Mouse (Mus musculus): ENCODE measurements around the gene Map3k13.

Gene Map3k13

GRCm38 (mm10) chr16:21852374-21852773 is 58.2 kb downstream of the Map3k13 start:
- DNase-seq (ENCODE audit: low spot score in 2 of 2) = no peak

DNA sequence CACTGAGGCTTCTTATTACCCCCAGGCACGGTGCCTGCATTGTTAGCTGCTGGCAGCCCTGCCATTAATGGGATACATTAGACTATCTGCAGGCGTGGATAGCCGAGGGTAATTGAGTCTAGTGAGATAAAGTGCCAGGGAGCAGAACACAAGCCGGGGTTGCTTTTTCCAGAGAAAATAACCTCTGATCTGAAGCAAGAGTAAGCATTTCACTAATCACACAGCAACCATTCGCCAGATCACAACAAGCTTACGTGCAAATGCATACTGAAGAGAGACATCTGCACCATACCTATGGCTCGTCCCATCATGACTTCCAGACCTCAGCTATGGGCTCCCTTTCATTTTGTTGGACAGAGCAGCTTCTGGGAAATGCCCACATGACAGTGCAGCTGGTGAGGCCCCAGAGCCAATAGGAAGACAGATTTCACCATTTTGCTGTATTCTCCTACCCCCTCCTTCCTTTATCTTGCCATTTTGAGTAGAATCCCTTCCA is 59.3 kb downstream of the Map3k13 start:
- DNase-seq (ENCODE audit: low spot score in 2 of 2) = no peak

DNA sequence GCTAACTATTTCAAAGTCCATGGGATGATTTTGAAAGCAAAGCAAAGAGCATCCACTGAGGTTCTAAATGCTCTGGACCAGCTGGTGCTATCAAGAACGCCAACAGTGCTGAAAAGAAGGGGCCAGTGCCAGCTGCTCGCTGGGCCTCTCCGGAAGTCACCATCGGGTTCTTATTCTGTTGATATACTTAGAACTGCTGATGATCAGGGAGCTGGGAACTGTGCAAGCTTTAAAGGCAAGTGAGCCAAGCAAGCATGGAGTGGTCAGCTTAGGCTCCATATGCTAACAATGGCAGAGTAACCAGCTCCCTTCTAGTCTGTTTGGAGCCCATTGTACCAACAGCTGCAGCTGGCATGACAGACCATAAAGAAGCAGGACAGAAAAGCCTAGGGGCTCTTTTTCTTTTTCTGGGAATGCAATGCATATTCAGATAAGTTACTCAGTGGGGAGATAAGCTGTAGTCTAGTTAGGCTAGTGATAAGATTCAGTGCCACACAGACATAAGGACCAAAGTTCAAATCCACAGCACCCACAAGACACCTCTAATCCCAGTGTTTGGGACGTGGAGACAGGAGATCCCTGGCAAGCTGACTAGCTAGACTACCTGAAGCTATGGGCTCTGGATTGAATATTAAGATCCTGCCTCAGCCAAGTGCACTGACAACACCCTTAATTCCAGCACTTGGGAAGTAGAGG is 60.6 kb downstream of the Map3k13 start:
- DNase-seq (ENCODE audit: low spot score in 2 of 2) = no peak

DNA sequence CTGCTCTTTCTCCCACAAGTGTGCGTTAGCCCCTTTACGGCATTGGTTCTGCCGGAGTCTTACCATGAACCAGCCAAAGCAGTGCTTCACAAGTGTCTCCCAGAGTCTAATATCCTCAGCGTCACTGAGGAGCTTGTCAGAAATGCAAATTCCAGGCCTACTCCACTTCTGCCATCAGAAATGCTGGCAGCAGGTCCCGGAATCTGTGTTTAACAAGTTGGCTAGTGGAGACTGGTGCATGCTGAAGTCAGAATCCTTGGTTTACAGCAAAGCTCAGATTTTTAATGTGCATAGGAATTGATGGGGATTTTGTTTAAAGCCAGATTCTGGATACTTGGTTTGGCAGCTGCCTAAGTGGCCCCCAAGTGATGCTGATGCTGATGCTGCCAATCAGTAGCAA is 62.0 kb downstream of the Map3k13 start:
- no peak for DNase-seq (ENCODE audit: low spot score in 2 of 2)

DNA sequence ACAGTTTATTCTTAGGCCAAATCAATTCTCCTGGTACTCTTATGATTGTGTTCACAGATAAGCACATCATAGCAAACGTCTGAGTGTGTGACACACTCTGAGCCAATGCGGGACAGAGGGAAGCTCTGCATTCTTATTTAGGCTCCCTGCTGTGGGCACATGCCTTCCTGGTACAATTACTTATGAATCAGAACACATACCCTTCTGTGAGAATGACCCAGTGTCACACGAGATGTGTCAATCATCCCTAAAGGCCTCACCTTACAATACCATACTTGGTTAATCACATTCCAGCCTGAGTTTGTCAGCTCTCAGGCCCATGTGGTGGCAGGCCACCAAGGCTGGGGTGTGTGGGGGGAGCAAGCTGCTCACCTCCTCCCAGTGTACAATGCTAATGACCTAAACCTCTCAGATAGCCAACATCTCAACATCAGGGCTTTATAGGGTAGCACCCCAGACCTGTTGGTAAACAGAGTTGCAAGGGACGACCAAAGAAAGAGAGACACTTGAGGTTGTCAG is 63.0 kb downstream of the Map3k13 start:
- DNase-seq (ENCODE audit: low spot score in 2 of 2) = no peak

DNA sequence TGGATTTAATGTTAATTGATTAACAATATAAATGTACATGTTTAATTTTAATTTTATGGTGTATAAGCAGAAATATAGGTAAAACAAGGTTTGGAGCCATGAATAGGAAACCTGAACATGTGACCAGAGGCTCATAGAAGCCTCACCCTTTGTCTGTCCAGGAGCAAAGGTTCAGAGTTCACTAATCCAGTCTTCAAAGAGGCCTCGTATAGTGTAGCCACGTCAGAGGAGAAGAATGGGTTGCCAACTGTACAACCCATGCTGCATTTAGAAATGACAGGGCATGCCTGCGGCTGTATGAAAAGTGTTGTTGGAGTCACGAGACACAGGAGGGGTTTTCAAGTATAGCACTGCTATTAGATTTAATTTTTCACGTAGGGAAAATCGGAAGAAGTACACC is 64.0 kb downstream of the Map3k13 start:
- DNase-seq (ENCODE audit: low spot score in 2 of 2) = no peak

DNA sequence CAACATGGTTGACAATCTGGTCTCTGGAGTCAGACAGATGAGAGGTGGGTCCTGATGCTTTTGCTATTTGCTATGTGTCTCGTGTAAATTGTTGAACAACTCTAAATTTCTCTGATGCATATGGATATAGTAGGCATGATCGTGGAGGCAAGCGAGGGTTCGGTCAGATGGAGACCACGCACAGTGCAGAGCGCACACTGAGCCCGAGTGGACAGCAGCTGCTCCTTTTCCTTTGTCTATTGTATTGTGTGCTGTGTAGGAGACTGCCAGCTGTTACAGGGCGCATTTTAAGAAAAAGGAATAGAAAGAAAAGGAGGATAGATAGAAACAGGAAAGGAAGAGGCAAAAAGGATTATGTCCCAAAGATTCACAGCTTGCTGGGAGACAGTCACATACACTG is 64.7 kb downstream of the Map3k13 start:
- no peak for DNase-seq (ENCODE audit: low spot score in 2 of 2)

DNA sequence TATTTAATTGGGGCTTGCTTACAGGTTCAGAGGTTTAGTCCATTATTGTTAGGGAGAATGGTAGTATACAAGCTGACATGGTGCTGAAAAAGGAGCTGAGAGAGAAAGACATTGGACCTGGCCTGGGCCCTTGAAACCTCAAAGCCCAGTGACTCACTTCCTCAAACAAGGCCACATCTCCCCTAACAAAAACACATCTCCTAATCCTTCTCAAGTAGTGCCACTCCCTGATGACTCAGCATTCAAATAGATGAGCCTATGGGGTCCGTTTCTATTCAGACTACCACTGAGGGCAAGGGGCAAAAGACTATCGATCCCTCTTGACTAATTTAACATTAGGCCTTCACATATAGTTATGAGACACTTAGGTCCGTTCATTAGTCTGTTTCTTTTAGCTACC is 68.3 kb downstream of the Map3k13 start:
- DNase-seq (ENCODE audit: low spot score in 2 of 2) = no peak

DNA sequence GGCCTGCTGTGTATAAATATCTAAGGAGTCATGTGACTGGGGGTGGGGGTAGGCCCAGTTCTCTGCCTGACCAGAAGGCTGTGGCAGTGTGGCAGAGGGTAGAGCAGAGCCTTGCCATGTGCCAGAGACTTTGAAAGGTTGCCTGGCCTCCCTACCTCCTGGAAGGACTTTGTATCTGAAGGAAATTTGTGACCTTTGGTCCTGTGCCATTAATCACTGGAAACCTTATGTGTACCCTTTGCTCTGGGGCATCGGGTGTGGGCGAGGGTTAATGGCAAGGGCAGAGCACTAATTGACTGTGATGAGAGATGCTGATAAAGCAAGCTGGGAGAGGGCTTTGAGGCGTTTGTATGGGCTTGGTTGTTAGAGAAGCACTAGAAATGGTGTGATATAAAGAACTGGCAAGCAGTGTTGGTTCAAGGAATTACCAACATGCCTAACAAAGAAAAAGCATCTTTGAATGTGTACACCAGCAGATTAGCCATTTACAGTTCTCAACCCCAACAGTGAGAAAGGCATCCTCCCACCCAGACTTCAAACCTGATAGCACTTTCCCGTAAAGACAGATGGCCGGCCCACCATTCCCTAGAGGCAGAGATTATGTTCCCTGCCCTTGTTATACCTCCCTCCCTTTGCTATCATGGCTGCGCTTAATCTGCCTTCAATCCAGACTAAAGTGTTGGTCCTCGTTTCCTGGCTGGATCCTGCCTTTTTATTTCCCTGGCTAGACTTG is 71.3 kb downstream of the Map3k13 start:
- no peak for DNase-seq (ENCODE audit: low spot score in 2 of 2)

- no peak for DNase-seq (ENCODE audit: low spot score in 2 of 2)
Observed at GRCm38 (mm10) chr16:21865983-21866575, 71.9 kb downstream of the Map3k13 start.

- DNase-seq (ENCODE audit: low spot score in 2 of 2) = no peak
Observed at GRCm38 (mm10) chr16:21867727-21868126, 73.6 kb downstream of the Map3k13 start.

GRCm38 (mm10) chr16:21868651-21869050 is 74.5 kb downstream of the Map3k13 start:
- DNase-seq (ENCODE audit: low spot score in 2 of 2) = no peak

DNA sequence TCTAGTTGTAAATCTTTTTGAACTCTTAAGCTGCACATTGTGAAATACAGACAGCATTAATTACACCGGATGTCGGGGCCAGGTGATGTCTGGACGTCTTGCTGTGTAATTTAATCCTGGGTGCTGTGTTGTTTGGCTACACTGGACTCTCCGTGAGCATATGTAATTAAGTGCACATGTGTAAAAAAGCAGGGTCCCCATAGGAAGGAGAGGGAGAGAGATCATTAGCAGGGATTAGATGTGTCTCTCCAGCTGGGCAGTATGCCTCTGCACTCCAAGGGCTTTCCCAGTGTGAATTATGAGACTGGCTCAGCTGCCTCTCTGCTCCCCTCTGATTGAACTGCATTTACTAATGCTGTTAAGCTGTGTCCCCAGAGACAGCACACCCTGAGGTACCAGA is 75.7 kb downstream of the Map3k13 start:
- no peak for DNase-seq (ENCODE audit: low spot score in 2 of 2)

DNA sequence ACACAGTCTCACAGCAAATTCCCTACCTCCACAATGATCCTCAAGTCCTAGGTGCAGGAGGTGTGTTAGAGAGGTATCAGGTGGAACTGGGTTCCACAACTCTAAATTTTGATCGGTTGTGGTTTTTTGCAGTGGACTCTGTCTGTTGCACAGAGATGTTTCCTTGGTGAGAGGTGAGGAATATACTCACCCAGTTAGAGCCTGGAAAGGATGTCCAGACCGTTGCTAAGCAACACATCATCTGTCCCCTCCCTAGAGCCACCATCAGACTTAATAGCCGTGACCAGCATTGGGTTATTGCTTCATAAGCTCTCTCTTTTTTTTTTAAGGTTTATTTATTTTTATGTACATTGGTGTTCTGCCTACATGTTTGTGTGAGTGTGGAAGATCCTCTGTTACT is 83.6 kb downstream of the Map3k13 start:
- DNase-seq (ENCODE audit: low spot score in 2 of 2) = no peak

- DNase-seq (ENCODE audit: low spot score in 2 of 2) = no peak
Observed at GRCm38 (mm10) chr16:21878834-21879233, 84.7 kb downstream of the Map3k13 start.

GRCm38 (mm10) chr16:21881181-21881580 is 87.0 kb downstream of the Map3k13 start:
- no peak for DNase-seq (ENCODE audit: low spot score in 2 of 2)

DNA sequence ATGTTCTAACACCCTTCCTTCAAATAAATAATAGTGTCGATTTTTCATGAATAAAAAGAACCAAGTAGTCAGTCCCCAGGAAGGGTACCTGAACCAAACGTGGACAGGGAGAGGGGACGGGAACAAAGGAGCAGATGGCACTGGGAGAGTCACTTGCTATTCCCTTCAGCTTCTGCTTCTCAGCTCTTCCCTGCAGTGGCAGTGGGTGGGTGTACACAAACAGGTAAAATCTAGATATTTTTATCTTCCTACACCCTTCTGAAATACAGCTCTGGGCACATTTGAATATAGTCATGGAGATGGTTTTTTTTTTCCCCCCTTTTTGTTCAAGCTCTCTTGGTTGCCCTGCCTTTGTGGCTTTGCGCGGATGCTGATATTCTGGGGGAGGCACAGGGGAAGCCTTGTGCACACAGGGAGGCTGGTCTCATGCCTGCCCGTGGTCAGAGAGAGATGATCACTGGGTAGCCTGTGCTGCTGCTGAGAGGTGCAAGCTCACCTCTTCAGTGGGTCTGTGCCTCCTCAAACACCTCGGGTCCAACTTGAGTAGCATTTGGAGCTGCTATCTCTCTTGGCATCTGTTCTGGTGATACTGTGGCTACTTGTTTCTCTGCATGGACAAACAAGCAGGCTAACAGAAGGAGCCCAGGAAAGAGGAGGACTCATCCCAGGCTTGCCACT is 87.6 kb downstream of the Map3k13 start:
- DNase-seq (ENCODE audit: low spot score in 2 of 2) = no peak

- no peak for DNase-seq (ENCODE audit: low spot score in 2 of 2)
Observed at GRCm38 (mm10) chr16:21887601-21888000, 93.5 kb downstream of the Map3k13 start.

DNA sequence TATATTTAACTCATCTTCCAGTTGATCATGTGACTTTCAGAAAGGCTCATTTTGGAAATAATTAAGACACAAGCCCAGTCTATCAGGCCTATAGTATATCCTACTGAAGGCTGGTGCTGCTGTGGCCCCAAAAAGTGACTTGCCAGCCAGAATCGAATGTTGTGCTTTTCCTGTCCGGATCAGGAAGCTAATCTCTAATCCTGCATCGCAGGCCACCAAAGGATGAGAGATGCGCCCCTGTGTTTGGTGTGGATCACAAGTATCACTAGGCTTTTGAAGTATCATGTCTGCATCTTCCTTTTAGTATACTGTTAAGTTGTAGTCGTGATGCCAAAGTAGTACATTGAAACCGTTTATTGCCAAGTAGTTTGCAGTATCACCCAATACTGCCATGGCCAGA is 99.7 kb downstream of the Map3k13 start:
- DNase-seq (ENCODE audit: low spot score in 2 of 2) = no peak

DNA sequence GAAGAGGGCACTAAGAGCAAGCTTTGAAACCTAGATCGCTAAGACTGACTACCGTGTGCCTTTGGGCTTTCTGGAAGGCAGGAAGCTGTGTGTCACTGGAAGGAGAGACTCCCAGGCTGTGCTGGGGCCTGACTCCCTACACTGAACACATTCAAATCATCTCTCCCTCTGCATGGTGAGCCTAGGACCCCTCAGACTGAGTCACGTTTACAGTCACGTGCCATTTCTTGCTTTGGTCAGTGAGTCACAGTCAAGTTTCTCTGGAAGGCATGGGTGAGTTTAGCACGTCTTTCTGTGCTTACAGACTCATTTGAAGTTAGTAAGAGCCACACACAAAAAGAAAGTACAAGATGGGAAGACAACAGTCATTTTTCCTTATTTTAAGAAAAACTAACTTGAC is 107.1 kb downstream of the Map3k13 start:
- no peak for DNase-seq (ENCODE audit: low spot score in 2 of 2)

DNA sequence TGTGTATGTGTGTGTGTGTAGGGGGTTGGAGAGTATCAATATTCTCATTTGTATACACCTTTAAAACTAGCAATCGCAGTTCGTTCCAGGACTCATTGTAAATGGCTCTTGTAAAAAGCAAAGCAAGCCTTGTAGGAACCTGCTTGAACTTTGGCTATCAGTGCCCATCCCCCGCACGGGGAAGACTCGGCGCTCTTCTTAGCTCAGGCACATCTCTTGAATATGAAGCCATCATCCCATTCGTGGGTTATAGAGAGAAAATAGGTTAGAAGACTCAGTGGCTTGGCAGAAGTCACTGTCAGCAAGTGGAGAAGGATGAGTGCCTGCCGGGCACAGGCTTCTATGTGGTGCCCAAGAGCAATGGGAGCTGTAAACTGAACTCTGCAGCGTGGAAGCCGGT is 110.5 kb downstream of the Map3k13 start:
- no peak for DNase-seq (ENCODE audit: low spot score in 2 of 2)

GRCm38 (mm10) chr16:21905996-21906395 is 111.8 kb downstream of the Map3k13 start:
- no peak for DNase-seq (ENCODE audit: low spot score in 2 of 2)
